Mouse (Mus musculus): ENCODE measurements around the gene Palld. TPM values are rescaled to one million over a fixed set of nuclear protein-coding genes. Genes with fewer than 3 reads are reported as not detected.
A peak's percentile ranks its signal among the peaks of the same experiment; 100 is the strongest.

Gene Palld
- polyA plus RNA-seq, 1 experiment = 2.7 TPM

DNA sequence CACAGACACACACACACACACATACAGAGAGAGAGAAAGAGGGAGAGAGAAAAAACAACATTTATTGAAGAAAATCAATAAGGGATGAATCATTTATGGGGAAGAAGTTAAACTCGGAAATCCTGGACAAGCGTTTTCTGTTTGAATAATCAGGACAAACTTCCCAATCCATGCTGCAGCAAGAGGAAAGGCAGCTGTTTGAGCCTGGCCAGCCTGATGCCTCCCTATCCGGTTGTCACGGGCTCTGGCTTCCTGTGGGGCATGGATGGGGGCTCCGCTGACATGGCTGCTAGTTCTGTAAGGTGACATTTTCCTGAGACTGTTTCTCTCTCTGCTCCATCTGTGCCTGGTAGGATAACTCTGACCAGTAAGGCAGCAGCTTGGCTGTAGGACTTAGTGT, 343.0 kb downstream of the Palld start:
- peaks cover 9% of the 10 kb centered on the region for H3K27me3 ChIP-seq (replicated peaks)
- H3K4me1 ChIP-seq = peaks cover 20% of the 10 kb centered on the region
- no peak overlapping the region for H3K4me3 ChIP-seq (replicated peaks)
- no peaks in the 10 kb centered on the region for H3K36me3 ChIP-seq (replicated peaks; ENCODE audit: low read length)
- no peaks in the 10 kb centered on the region for H3K9me3 ChIP-seq
- no peak for TF ChIP-seq FLI1 (IDR thresholded peaks at IDR 0.05; ENCODE audit: low read length)
- no peak for TF ChIP-seq GATA1 (IDR thresholded peaks at IDR 0.05; ENCODE audit: borderline replicate concordance, low read length)

DNA sequence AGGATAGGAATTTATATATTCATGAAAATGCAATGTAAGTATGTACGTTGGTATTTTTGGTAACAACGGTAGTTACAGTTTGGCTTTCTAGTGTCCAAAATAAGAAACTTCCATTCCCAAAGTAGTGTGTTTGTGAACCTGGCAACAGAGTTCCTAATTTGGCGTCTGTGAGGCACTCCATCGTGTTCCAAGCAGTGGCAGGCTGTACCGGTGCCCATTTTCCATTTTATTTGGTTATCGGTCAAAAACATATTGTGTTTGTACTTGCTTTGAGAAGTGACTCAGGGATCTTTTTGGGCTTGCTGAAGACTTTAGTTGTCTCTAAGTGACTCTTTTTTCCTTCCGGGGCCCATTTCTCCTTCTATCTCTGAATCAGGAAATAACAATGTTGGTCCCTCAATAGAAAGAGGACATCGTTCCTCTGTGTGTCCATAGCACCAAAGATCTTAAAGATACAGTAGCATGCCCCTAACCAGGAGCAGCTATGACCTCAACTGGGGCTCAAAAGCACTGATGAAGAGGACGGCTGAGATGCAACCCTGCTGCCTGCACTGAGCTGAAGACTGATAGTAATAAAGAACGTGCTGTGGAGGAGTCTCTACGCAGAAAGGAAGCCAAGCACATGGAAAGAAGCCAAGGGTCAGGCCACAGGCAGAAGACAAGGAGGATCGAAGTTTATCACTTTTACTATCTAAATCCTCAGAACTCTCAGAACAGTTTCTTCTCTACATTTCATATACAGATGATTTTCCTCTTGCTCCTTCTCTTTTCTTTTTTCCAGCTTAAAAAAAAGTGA, 344.2 kb downstream of the Palld start:
- Histone ChIP-seq H3K4me1 (peaks cover 20% of the 10 kb centered on the region), H3K36me3 (replicated peaks; ENCODE audit: low read length) (no peaks in the 10 kb centered on the region), H3K4me3 (replicated peaks) (no peak overlapping the region), H3K27me3 (replicated peaks) (peaks cover 11% of the 10 kb centered on the region), H3K9me3 (no peaks in the 10 kb centered on the region)
- TF ChIP-seq FLI1 (IDR thresholded peaks at IDR 0.05; ENCODE audit: low read length) (no peak), GATA1 (IDR thresholded peaks at IDR 0.05; ENCODE audit: borderline replicate concordance, low read length) (no peak)

GRCm38 (mm10) chr8:61557036-61557435, 345.5 kb downstream of the Palld start:
- H3K36me3 ChIP-seq (replicated peaks; ENCODE audit: low read length) = no peaks in the 10 kb centered on the region
- no peaks in the 10 kb centered on the region for H3K9me3 ChIP-seq
- TF ChIP-seq GATA1 (IDR thresholded peaks at IDR 0.05; ENCODE audit: borderline replicate concordance, low read length) (no peak), FLI1 (IDR thresholded peaks at IDR 0.05; ENCODE audit: low read length) (no peak)
- no peak overlapping the region for H3K4me3 ChIP-seq (replicated peaks)
- peaks cover 20% of the 10 kb centered on the region for H3K4me1 ChIP-seq
- H3K27me3 ChIP-seq (replicated peaks) = peaks cover 11% of the 10 kb centered on the region

DNA sequence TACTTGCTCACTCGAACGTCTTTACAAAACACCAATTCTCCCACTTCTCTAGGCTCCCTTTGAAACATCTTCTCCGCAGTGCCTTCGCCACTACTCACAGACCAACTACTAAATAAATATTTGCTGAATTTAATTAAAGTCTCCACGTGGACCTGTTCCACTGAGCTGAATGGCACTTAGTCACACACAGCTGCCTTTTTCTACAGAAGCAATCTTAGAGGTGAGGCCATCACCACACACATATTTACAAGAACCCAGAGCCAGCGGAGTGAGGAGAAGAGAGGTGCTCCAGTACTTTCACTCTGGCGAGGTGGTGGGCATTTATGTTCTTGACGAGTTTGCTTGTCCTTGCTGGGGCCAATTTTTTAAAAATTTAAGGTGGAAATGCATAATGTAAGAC, 346.3 kb downstream of the Palld start:
- TF ChIP-seq FLI1 (IDR thresholded peaks at IDR 0.05; ENCODE audit: low read length) (no peak), GATA1 (IDR thresholded peaks at IDR 0.05; ENCODE audit: borderline replicate concordance, low read length) (no peak)
- no peak overlapping the region for H3K4me3 ChIP-seq (replicated peaks)
- H3K9me3 ChIP-seq = no peaks in the 10 kb centered on the region
- H3K36me3 ChIP-seq (replicated peaks; ENCODE audit: low read length) = no peaks in the 10 kb centered on the region
- H3K4me1 ChIP-seq = peaks cover 20% of the 10 kb centered on the region
- H3K27me3 ChIP-seq (replicated peaks) = peaks cover 11% of the 10 kb centered on the region

- no peak for TF ChIP-seq FLI1 (IDR thresholded peaks at IDR 0.05; ENCODE audit: low read length)
- TF ChIP-seq GATA1 (IDR thresholded peaks at IDR 0.05; ENCODE audit: borderline replicate concordance, low read length) = no peak
- Histone ChIP-seq H3K36me3 (replicated peaks; ENCODE audit: low read length) (peaks cover under 1% of the 10 kb centered on the region), H3K4me1 (peaks cover 20% of the 10 kb centered on the region), H3K9me3 (peaks cover 1% of the 10 kb centered on the region), H3K4me3 (replicated peaks) (no peak overlapping the region), H3K27me3 (replicated peaks) (peaks cover 9% of the 10 kb centered on the region)
Measured at GRCm38 (mm10) chr8:61555343-61555742, 347.1 kb downstream of the Palld start.

GRCm38 (mm10) chr8:61552755-61553402, 349.6 kb downstream of the Palld start:
- Histone ChIP-seq H3K27me3 (replicated peaks) (peaks cover 7% of the 10 kb centered on the region), H3K36me3 (replicated peaks; ENCODE audit: low read length) (peaks cover 18% of the 10 kb centered on the region), H3K4me1 (peaks cover 8% of the 10 kb centered on the region; the same call in 1 of the 2 replicates), H3K4me3 (replicated peaks) (no peak overlapping the region), H3K9me3 (peaks cover 23% of the 10 kb centered on the region)
- TF ChIP-seq GATA1 (IDR thresholded peaks at IDR 0.05; ENCODE audit: borderline replicate concordance, low read length) (no peak), FLI1 (IDR thresholded peaks at IDR 0.05; ENCODE audit: low read length) (no peak)

GRCm38 (mm10) chr8:61552221-61552620, 350.3 kb downstream of the Palld start:
- Histone ChIP-seq H3K9me3 (peaks cover 23% of the 10 kb centered on the region), H3K36me3 (replicated peaks; ENCODE audit: low read length) (peaks cover 18% of the 10 kb centered on the region), H3K4me3 (replicated peaks) (no peak overlapping the region), H3K27me3 (replicated peaks) (peaks cover 5% of the 10 kb centered on the region), H3K4me1 (peaks cover 5% of the 10 kb centered on the region; the same call in 1 of the 2 replicates)
- TF ChIP-seq FLI1 (IDR thresholded peaks at IDR 0.05; ENCODE audit: low read length) (no peak), GATA1 (IDR thresholded peaks at IDR 0.05; ENCODE audit: borderline replicate concordance, low read length) (no peak)

DNA sequence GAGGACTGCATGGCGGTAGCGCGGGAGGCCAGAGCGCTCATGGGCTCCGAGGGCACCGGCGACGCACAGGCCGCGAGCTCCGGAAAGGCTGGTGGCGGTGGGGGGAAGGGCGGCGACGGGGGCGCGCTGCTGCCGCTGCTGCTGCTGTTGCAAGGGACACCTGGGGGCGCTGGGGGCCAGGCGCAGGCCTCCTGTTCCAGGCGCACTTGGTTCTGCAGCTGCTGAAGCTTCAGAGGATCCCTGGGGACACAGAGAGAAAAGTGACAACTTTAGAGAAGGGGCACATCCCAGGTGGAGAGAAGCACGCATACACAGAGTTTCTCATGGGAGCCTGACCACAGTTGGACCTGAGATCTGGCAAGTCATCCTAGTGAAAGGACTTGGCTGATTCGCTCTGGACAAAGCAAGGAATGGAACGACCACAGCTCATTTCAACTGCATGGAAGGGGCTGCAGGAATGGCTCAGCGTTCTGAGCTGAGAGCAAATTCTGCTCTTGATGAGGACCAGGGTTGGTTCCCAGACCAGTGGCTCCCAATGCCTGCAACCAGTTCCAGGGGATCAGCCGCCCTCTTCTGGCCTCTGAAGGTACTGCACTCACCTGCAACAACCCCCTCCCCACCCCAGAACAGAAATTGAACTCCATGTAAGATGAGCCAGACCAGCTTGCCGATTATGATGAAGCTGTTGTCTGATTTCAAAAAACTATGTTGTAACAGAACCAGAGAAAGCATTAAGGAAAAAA, 352.3 kb downstream of the Palld start:
- no peaks in the 10 kb centered on the region for H3K4me1 ChIP-seq
- TF ChIP-seq FLI1 (IDR thresholded peaks at IDR 0.05; ENCODE audit: low read length) (no peak), GATA1 (IDR thresholded peaks at IDR 0.05; ENCODE audit: borderline replicate concordance, low read length) (no peak)
- peaks cover 2% of the 10 kb centered on the region for H3K27me3 ChIP-seq (replicated peaks)
- no peak overlapping the region for H3K4me3 ChIP-seq (replicated peaks)
- H3K36me3 ChIP-seq (replicated peaks; ENCODE audit: low read length) = peaks cover 18% of the 10 kb centered on the region
- peaks cover 23% of the 10 kb centered on the region for H3K9me3 ChIP-seq

DNA sequence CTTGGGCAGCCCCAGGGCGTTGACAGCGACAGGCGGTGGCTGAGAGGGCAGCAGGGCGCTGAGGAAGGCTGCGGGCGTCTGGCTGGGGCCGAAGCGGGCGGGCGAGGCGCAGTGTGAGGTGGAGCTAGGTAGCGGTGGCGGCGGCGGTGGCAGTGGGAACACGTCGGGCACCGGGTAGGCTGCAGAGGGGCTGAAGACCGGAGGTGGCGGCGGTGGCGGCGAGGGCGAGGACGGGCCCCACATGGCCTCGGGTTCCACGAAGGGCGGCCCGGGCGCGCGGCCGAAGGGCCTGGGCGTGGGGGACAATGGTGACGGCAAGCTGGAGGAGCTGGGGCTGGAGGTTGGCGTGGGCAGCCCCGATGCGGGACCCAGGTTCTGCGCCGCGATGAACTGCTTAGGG, 352.9 kb downstream of the Palld start:
- peaks cover 2% of the 10 kb centered on the region for H3K27me3 ChIP-seq (replicated peaks)
- H3K4me1 ChIP-seq = no peaks in the 10 kb centered on the region
- peaks cover 18% of the 10 kb centered on the region for H3K36me3 ChIP-seq (replicated peaks; ENCODE audit: low read length)
- H3K4me3 ChIP-seq (replicated peaks) = peak overlapping the region; percentile 33
- TF ChIP-seq FLI1 (IDR thresholded peaks at IDR 0.05; ENCODE audit: low read length) (no peak), GATA1 (IDR thresholded peaks at IDR 0.05; ENCODE audit: borderline replicate concordance, low read length) (no peak)
- H3K9me3 ChIP-seq = peaks cover 23% of the 10 kb centered on the region
